Mouse (Mus musculus): ENCODE results near the gene Dmrtc2. TPM values are rescaled to one million over a fixed set of nuclear protein-coding genes. Genes with fewer than 3 reads are reported as not detected.

Dmrtc2 gene
- polyA plus RNA-seq, 1 experiment from 2014 or later, result not detected

GRCm38 (mm10) chr7:24859234-24859633 lies 10.6 kb upstream of the Dmrtc2 start:
- no peak overlapping the region for H3K27ac ChIP-seq (replicated peaks; ENCODE audit: low read depth, low read length)
- 69% methylated on average over 5 of the region's 5 CpGs for WGBS
- DNase-seq, result no peak
- no peak for ATAC-seq (ENCODE audit: low FRiP score, low TSS enrichment)
- H3K4me1 ChIP-seq (ENCODE audit: control insufficient read depth, insufficient read depth, low read length), result no peaks in the 10 kb centered on the region
- H3K27me3 ChIP-seq (ENCODE audit: control insufficient read depth, insufficient read depth, low read length), result no peaks in the 10 kb centered on the region
- H3K9ac ChIP-seq (replicated peaks; ENCODE audit: low read length), result no peak overlapping the region
- H3K4me2 ChIP-seq (ENCODE audit: low read length), result no peak overlapping the region
- H3K9me3 ChIP-seq (ENCODE audit: control insufficient read depth, low read length), result no peaks in the 10 kb centered on the region
- no peak overlapping the region for H3K4me3 ChIP-seq (replicated peaks; ENCODE audit: low read depth, low read length)
- H3K36me3 ChIP-seq (ENCODE audit: control insufficient read depth, insufficient read depth, low read length), result no peaks in the 10 kb centered on the region

GRCm38 (mm10) chr7:24861913-24862312 lies 7.9 kb upstream of the Dmrtc2 start, which contains the start of gene Gm9844:
TSS of gene Gm9844 (plus strand) at chr7:24862213.
- no peak within 1 kb of the TSS for H3K4me2 ChIP-seq (ENCODE audit: low read length)
- DNase-seq (no peak), ATAC-seq (ENCODE audit: low FRiP score, low TSS enrichment) (no peak)
- WGBS, result 91% methylated on average over 7 of the region's 7 CpGs
- no peaks in the 10 kb centered on the region for H3K9me3 ChIP-seq (ENCODE audit: control insufficient read depth, low read length)
- H3K9ac ChIP-seq (replicated peaks; ENCODE audit: low read length), result no peak within 1 kb of the TSS
- H3K36me3 ChIP-seq (ENCODE audit: control insufficient read depth, insufficient read depth, low read length), result no peaks in the 10 kb centered on the region
- no peak within 1 kb of the TSS for H3K27ac ChIP-seq (replicated peaks; ENCODE audit: low read depth, low read length)
- H3K27me3 ChIP-seq (ENCODE audit: control insufficient read depth, insufficient read depth, low read length), result no peaks in the 10 kb centered on the region
- no peak within 1 kb of the TSS for H3K4me3 ChIP-seq (replicated peaks; ENCODE audit: low read depth, low read length)
- no peaks in the 10 kb centered on the region for H3K4me1 ChIP-seq (ENCODE audit: control insufficient read depth, insufficient read depth, low read length)

- Histone ChIP-seq H3K4me1 (ENCODE audit: control insufficient read depth, insufficient read depth, low read length) (no peaks in the 10 kb centered on the region), H3K4me2 (ENCODE audit: low read length) (no peak overlapping the region), H3K9me3 (ENCODE audit: control insufficient read depth, low read length) (no peaks in the 10 kb centered on the region), H3K27me3 (ENCODE audit: control insufficient read depth, insufficient read depth, low read length) (no peaks in the 10 kb centered on the region), H3K9ac (replicated peaks; ENCODE audit: low read length) (no peak overlapping the region), H3K27ac (replicated peaks; ENCODE audit: low read depth, low read length) (no peak overlapping the region), H3K4me3 (replicated peaks; ENCODE audit: low read depth, low read length) (no peak overlapping the region), H3K36me3 (ENCODE audit: control insufficient read depth, insufficient read depth, low read length) (no peaks in the 10 kb centered on the region)
- DNase-seq (no peak), ATAC-seq (ENCODE audit: low FRiP score, low TSS enrichment) (no peak)
- WGBS, result 94% methylated on average over 4 of the region's 4 CpGs
Measured at GRCm38 (mm10) chr7:24862853-24863252, 7.0 kb upstream of the Dmrtc2 start.

DNA sequence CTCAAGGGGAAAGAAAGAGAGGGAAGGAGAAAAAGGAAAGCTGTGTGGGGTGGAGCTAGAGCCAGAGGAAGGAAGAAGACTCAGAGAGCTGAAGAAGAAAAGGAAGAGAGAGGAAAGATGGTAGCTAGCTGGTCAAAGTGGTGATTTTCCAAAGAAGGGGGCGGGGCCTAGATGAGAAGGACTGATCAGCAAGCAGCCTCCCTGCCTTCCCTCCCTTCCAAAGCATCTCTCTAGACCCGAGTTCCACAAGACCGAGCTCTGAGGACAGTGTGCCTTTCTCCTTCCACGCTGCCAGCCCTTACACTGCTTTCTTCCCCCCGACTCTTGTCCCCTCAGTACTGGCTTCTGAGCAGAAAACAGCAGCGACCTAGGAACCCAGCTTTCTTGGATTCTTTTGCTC lies 5.7 kb upstream of the Dmrtc2 start:
- Histone ChIP-seq H3K4me2 (ENCODE audit: low read length) (no peak overlapping the region), H3K27ac (replicated peaks; ENCODE audit: low read depth, low read length) (0 out of 2 replicates have a peak overlapping the region, but pooled peaks have one; percentile 5), H3K36me3 (ENCODE audit: control insufficient read depth, insufficient read depth, low read length) (no peaks in the 10 kb centered on the region), H3K27me3 (ENCODE audit: control insufficient read depth, insufficient read depth, low read length) (no peaks in the 10 kb centered on the region), H3K9ac (replicated peaks; ENCODE audit: low read length) (no peak overlapping the region), H3K9me3 (ENCODE audit: control insufficient read depth, low read length) (no peaks in the 10 kb centered on the region), H3K4me3 (replicated peaks; ENCODE audit: low read depth, low read length) (no peak overlapping the region), H3K4me1 (ENCODE audit: control insufficient read depth, insufficient read depth, low read length) (no peaks in the 10 kb centered on the region)
- ATAC-seq (ENCODE audit: low FRiP score, low TSS enrichment), result no peak
- DNase-seq, result no peak
- WGBS, result 29% methylated on average over 6 of the region's 6 CpGs

GRCm38 (mm10) chr7:24869080-24869479 lies 777 bp upstream of the Dmrtc2 start:
- no peaks in the 10 kb centered on the region for H3K9me3 ChIP-seq (ENCODE audit: control insufficient read depth, low read length)
- no peaks in the 10 kb centered on the region for H3K27me3 ChIP-seq (ENCODE audit: control insufficient read depth, insufficient read depth, low read length)
- H3K27ac ChIP-seq (replicated peaks; ENCODE audit: low read depth, low read length), result no peak overlapping the region
- H3K4me3 ChIP-seq (replicated peaks; ENCODE audit: low read depth, low read length), result no peak overlapping the region
- H3K4me1 ChIP-seq (ENCODE audit: control insufficient read depth, insufficient read depth, low read length), result no peaks in the 10 kb centered on the region
- H3K36me3 ChIP-seq (ENCODE audit: control insufficient read depth, insufficient read depth, low read length), result no peaks in the 10 kb centered on the region
- no peak overlapping the region for H3K4me2 ChIP-seq (ENCODE audit: low read length)
- no peak for ATAC-seq (ENCODE audit: low FRiP score, low TSS enrichment)
- WGBS, result 33% methylated on average over 17 of the region's 17 CpGs
- DNase-seq, result no peak
- no peak overlapping the region for H3K9ac ChIP-seq (replicated peaks; ENCODE audit: low read length)

- H3K4me2 ChIP-seq (ENCODE audit: low read length), result no peak overlapping the region
- H3K27ac ChIP-seq (replicated peaks; ENCODE audit: low read depth, low read length), result no peak overlapping the region
- H3K9me3 ChIP-seq (ENCODE audit: control insufficient read depth, low read length), result no peaks in the 10 kb centered on the region
- ATAC-seq (ENCODE audit: low FRiP score, low TSS enrichment) (no peak), DNase-seq (no peak)
- no peaks in the 10 kb centered on the region for H3K36me3 ChIP-seq (ENCODE audit: control insufficient read depth, insufficient read depth, low read length)
- no peak overlapping the region for H3K4me3 ChIP-seq (replicated peaks; ENCODE audit: low read depth, low read length)
- 87% methylated on average over 3 of the region's 3 CpGs for WGBS
- H3K9ac ChIP-seq (replicated peaks; ENCODE audit: low read length), result no peak overlapping the region
- H3K27me3 ChIP-seq (ENCODE audit: control insufficient read depth, insufficient read depth, low read length), result no peaks in the 10 kb centered on the region
- H3K4me1 ChIP-seq (ENCODE audit: control insufficient read depth, insufficient read depth, low read length), result no peaks in the 10 kb centered on the region
Measured at GRCm38 (mm10) chr7:24877588-24877987, 7.7 kb downstream of the Dmrtc2 start.

- WGBS, result 10% methylated on average over 2 of the region's 2 CpGs
- Histone ChIP-seq H3K27ac (replicated peaks; ENCODE audit: low read depth, low read length) (no peak overlapping the region), H3K4me2 (ENCODE audit: low read length) (no peak overlapping the region), H3K9me3 (ENCODE audit: control insufficient read depth, low read length) (no peaks in the 10 kb centered on the region), H3K9ac (replicated peaks; ENCODE audit: low read length) (no peak overlapping the region), H3K4me3 (replicated peaks; ENCODE audit: low read depth, low read length) (no peak overlapping the region), H3K27me3 (ENCODE audit: control insufficient read depth, insufficient read depth, low read length) (no peaks in the 10 kb centered on the region), H3K4me1 (ENCODE audit: control insufficient read depth, insufficient read depth, low read length) (no peaks in the 10 kb centered on the region), H3K36me3 (ENCODE audit: control insufficient read depth, insufficient read depth, low read length) (no peaks in the 10 kb centered on the region)
- ATAC-seq (ENCODE audit: low FRiP score, low TSS enrichment) (no peak), DNase-seq (no peak)
Measured at GRCm38 (mm10) chr7:24879620-24880019, 9.8 kb downstream of the Dmrtc2 start.

- H3K4me2 ChIP-seq (ENCODE audit: low read length), result no peak overlapping the region
- no peaks in the 10 kb centered on the region for H3K27me3 ChIP-seq (ENCODE audit: control insufficient read depth, insufficient read depth, low read length)
- no peak overlapping the region for H3K4me3 ChIP-seq (replicated peaks; ENCODE audit: low read depth, low read length)
- 94% methylated on average over 9 of the region's 9 CpGs for WGBS
- no peak overlapping the region for H3K9ac ChIP-seq (replicated peaks; ENCODE audit: low read length)
- DNase-seq, result no peak
- peaks cover 17% of the 10 kb centered on the region for H3K36me3 ChIP-seq (ENCODE audit: control insufficient read depth, insufficient read depth, low read length)
- peaks cover 13% of the 10 kb centered on the region for H3K4me1 ChIP-seq (ENCODE audit: control insufficient read depth, insufficient read depth, low read length)
- H3K27ac ChIP-seq (replicated peaks; ENCODE audit: low read depth, low read length), result no peak overlapping the region
- ATAC-seq (ENCODE audit: low FRiP score, low TSS enrichment), result no peak
- H3K9me3 ChIP-seq (ENCODE audit: control insufficient read depth, low read length), result no peaks in the 10 kb centered on the region
Measured at GRCm38 (mm10) chr7:24882416-24883199, 12.8 kb downstream of the Dmrtc2 start.

All from midbrain, embryonic 14.5 days (tissue).